Comparison of ENCODE assay signal across 12 mouse cellular contexts in the genomic region with DNA sequence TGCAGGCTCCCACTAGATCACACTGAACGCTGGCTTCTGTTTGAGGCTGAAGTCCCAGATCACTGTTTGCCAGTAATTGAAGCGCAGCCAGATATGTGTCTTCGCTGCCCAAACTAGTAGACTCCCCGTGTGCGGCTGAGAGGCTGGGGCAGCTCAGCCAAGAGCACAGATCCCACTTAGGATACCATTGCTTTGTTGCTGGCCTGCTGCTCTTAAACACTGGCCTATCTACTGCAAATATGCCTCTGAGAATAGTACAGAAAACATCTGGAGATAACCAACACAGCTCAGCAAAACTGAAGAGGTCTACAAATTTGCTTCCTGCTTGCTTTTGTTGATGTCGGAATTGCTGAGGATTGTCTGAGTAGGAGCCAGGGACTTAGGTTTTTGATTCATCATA. TPM values are rescaled to one million over a fixed set of nuclear protein-coding genes. Genes with fewer than 3 reads are reported as not detected.
DNase-seq lines count a peak whose midpoint lies in the region; ATAC-seq and TF ChIP-seq lines count a peak whose summit lies in the region.
"Had no signal": no experiment of that assay in that cellular context is flagged by ENCODE, and none has a peak within 500 bp of the region (broad histone marks: within the 10 kb centered on the region; RNA-seq: fewer than 3 reads in every experiment).

No protein-coding gene starts in this region.

- peaks cover under 1% of the 10 kb centered on the region; the same call in 1 of the 2 replicates for H3K4me1 ChIP-seq in forebrain, embryonic 14.5 days (ENCODE audit: control insufficient read depth, insufficient read depth, low read length)
- peaks cover 2% of the 10 kb centered on the region for H3K4me1 ChIP-seq in forebrain, embryonic 12.5 days
- H3K4me1 ChIP-seq: limb, embryonic 13.5 days had no signal

- H3K4me3 ChIP-seq in forebrain, embryonic 14.5 days (ENCODE audit: low read depth, low read length) = no peak overlapping the region
- H3K4me3 ChIP-seq in forebrain, embryonic 12.5 days (replicated peaks) = no peak overlapping the region
- H3K4me3 ChIP-seq in left cerebral cortex, adult 2 months = no peak overlapping the region
- H3K4me3 ChIP-seq: embryonic facial prominence, embryonic 13.5 days; limb, embryonic 13.5 days; myocyte had no signal

- no peak overlapping the region for H3K27ac ChIP-seq in forebrain, embryonic 14.5 days (ENCODE audit: low read depth, low read length)
- H3K27ac ChIP-seq in forebrain, embryonic 12.5 days = no peak overlapping the region
- H3K27ac ChIP-seq in left cerebral cortex, adult 2 months = no peak overlapping the region
- H3K27ac ChIP-seq: embryonic facial prominence, embryonic 13.5 days; limb, embryonic 13.5 days had no signal

- intact Hi-C loops in left cerebral cortex, postnatal 4 days (cut with DNase I) = no loop called here
- intact Hi-C loops in left cerebral cortex, adult 2 months (cut with DNase I) = no loop called here
- intact Hi-C loops in heart, postnatal 36 days (cut with DNase I) = no loop called here

- peaks cover 34% of the 10 kb centered on the region for H3K36me3 ChIP-seq in forebrain, embryonic 14.5 days (ENCODE audit: control insufficient read depth, insufficient read depth, low read length)
- H3K36me3 ChIP-seq in forebrain, embryonic 12.5 days (replicated peaks) = peaks cover 30% of the 10 kb centered on the region

- no peaks in the 10 kb centered on the region for H3K9me3 ChIP-seq in forebrain, embryonic 14.5 days (replicated peaks; ENCODE audit: control insufficient read depth, low read length)
- H3K9me3 ChIP-seq in forebrain, embryonic 12.5 days = no peaks in the 10 kb centered on the region
- H3K9me3 ChIP-seq: embryonic facial prominence, embryonic 13.5 days; limb, embryonic 13.5 days had no signal

- H3K9ac ChIP-seq in forebrain, embryonic 14.5 days (ENCODE audit: low read length) = no peak overlapping the region
- no peak overlapping the region for H3K9ac ChIP-seq in forebrain, embryonic 12.5 days
- H3K9ac ChIP-seq: embryonic facial prominence, embryonic 13.5 days; limb, embryonic 13.5 days had no signal

- TF ChIP-seq CTCF in left cerebral cortex, adult 2 months (IDR thresholded peaks at IDR 0.05) = no peak

- peak; percentile 34 for DNase-seq in forebrain, embryonic 14.5 days (ENCODE audit: low spot score)
- DNase-seq in left cerebral cortex, postnatal 4 days = peak; percentile 59
- DNase-seq in left cerebral cortex, adult 2 months (ENCODE audit: extremely low spot score in 1 of 2, low spot score in 2 of 2) = no peak
- DNase-seq in cerebellum, postnatal 36 days = peak; percentile 44 to 51
- DNase-seq in heart, postnatal 36 days = peak; percentile 45 to 63
- no peak for DNase-seq in layer of hippocampus, postnatal 36 days
- no peak for DNase-seq in thymus, postnatal 25 days

- no peak for ATAC-seq in forebrain, embryonic 14.5 days
- no peak for ATAC-seq in forebrain, embryonic 12.5 days (ENCODE audit: low FRiP score)

- H3K4me2 ChIP-seq in forebrain, embryonic 14.5 days (ENCODE audit: low read length) = no peak overlapping the region
- H3K4me2 ChIP-seq in forebrain, embryonic 12.5 days = no peak overlapping the region
- H3K4me2 ChIP-seq: embryonic facial prominence, embryonic 13.5 days; limb, embryonic 13.5 days had no signal

- H3K27me3 ChIP-seq in forebrain, embryonic 14.5 days (replicated peaks; ENCODE audit: control insufficient read depth, insufficient read depth, low read length) = no peaks in the 10 kb centered on the region
- peaks cover 17% of the 10 kb centered on the region for H3K27me3 ChIP-seq in forebrain, embryonic 12.5 days

- WGBS in forebrain, embryonic 14.5 days = 82% methylated on average over 6 of the region's 6 CpGs
- WGBS in forebrain, embryonic 12.5 days = 90% methylated on average over 6 of the region's 6 CpGs

RNA-seq across cellular contexts. Expression of a gene that starts 5.3 kb away (rescaled TPM):
- 0.06 TPM in 1 of 2 replicates, not detected in the other for polyA plus RNA-seq in forebrain, embryonic 14.5 days (2014; fragmentation: Nextera tagmentation; extraction: Ambion mirVana)
- 0.10 and 0.12 TPM in 2 replicates for polyA plus RNA-seq in forebrain, embryonic 12.5 days (2016; fragmentation: Nextera tagmentation; extraction: Ambion mirVana)
- total RNA-seq in left cerebral cortex, postnatal 4 days (2021) = 1 to 10 TPM; 2.2 to 3.7 TPM
- 10 to 100 TPM; 48.9 to 57.9 TPM for total RNA-seq in left cerebral cortex, adult 2 months (2021)
- total RNA-seq in heart, postnatal 36 days (2021) = 100 to 1,000 TPM; 196 to 198 TPM
- total RNA-seq in layer of hippocampus, postnatal 36 days (2021) = 10 to 100 TPM; 12.5 to 15.9 TPM
- total RNA-seq: megakaryocyte progenitor cell, adult 5-6 weeks had no signal

RNA-seq across cellular contexts. Expression of a gene that starts 32.6 kb away (rescaled TPM):
- 25.3 and 32.7 TPM in 2 replicates for polyA plus RNA-seq in forebrain, embryonic 14.5 days (2014; fragmentation: Nextera tagmentation; extraction: Ambion mirVana)
- 23.0 and 25.1 TPM in 2 replicates for polyA plus RNA-seq in forebrain, embryonic 12.5 days (2016; fragmentation: Nextera tagmentation; extraction: Ambion mirVana)
- 100 to 1,000 TPM; 216 to 217 TPM for total RNA-seq in left cerebral cortex, postnatal 4 days (2021)
- total RNA-seq in left cerebral cortex, adult 2 months (2021) = 10 to 100 TPM; 89.7 to 91.7 TPM
- 10 to 100 TPM in 1 of 2 experiments, 1 to 10 TPM in 1; 9.8 to 10.4 TPM for total RNA-seq in heart, postnatal 36 days (2021)
- 10 to 100 TPM; 83.2 to 88.4 TPM for total RNA-seq in layer of hippocampus, postnatal 36 days (2021)

RNA-seq across cellular contexts. Expression of a gene that starts 36.5 kb away (rescaled TPM):
- polyA plus RNA-seq in forebrain, embryonic 14.5 days (2014; fragmentation: Nextera tagmentation; extraction: Ambion mirVana) = 16.3 and 18.7 TPM in 2 replicates
- 14.6 and 14.8 TPM in 2 replicates for polyA plus RNA-seq in forebrain, embryonic 12.5 days (2016; fragmentation: Nextera tagmentation; extraction: Ambion mirVana)
- total RNA-seq in left cerebral cortex, postnatal 4 days (2021) = 100 to 1,000 TPM; 150 to 151 TPM
- total RNA-seq in left cerebral cortex, adult 2 months (2021) = 100 to 1,000 TPM; 297 to 305 TPM
- total RNA-seq in heart, postnatal 36 days (2021) = 10 to 100 TPM; 55.2 to 57.1 TPM
- total RNA-seq in layer of hippocampus, postnatal 36 days (2021) = 100 to 1,000 TPM; 284 to 288 TPM

RNA-seq across cellular contexts. Expression of a gene that starts 58.1 kb away (rescaled TPM):
- 1.2 and 1.8 TPM in 2 replicates for polyA plus RNA-seq in forebrain, embryonic 14.5 days (2014; fragmentation: Nextera tagmentation; extraction: Ambion mirVana)
- 3.8 and 4.8 TPM in 2 replicates for polyA plus RNA-seq in forebrain, embryonic 12.5 days (2016; fragmentation: Nextera tagmentation; extraction: Ambion mirVana)
- total RNA-seq in left cerebral cortex, postnatal 4 days (2021) = under 1 TPM; 0.50 to 0.54 TPM
- 1 to 10 TPM; 1.4 to 1.7 TPM for total RNA-seq in left cerebral cortex, adult 2 months (2021)
- 1 to 10 TPM; 2.3 to 3.1 TPM for total RNA-seq in heart, postnatal 36 days (2021)
- total RNA-seq in layer of hippocampus, postnatal 36 days (2021) = 1 to 10 TPM; 1.3 to 1.5 TPM

RNA-seq across cellular contexts. Expression of a gene that starts 58.9 kb away (rescaled TPM):
- 16.3 and 16.6 TPM in 2 replicates for polyA plus RNA-seq in forebrain, embryonic 14.5 days (2014; fragmentation: Nextera tagmentation; extraction: Ambion mirVana)
- polyA plus RNA-seq in forebrain, embryonic 12.5 days (2016; fragmentation: Nextera tagmentation; extraction: Ambion mirVana) = 30.7 and 31.7 TPM in 2 replicates
- 1 to 10 TPM; 5.8 TPM for total RNA-seq in left cerebral cortex, postnatal 4 days (2021)
- 1 to 10 TPM; 3.6 to 5.0 TPM for total RNA-seq in left cerebral cortex, adult 2 months (2021)
- 1 to 10 TPM; 8.3 to 8.7 TPM for total RNA-seq in heart, postnatal 36 days (2021)
- total RNA-seq in layer of hippocampus, postnatal 36 days (2021) = 1 to 10 TPM; 5.4 to 5.9 TPM

Comparison
In these comparisons a context has a peak if more than half of its experiments do, and no peak if none do; other contexts are left out.
1. DNase-seq: peak in forebrain, embryonic 14.5 days (single experiment), left cerebral cortex, postnatal 4 days (single experiment), cerebellum, postnatal 36 days (2 of 2) and heart, postnatal 36 days (2 of 2); none in left cerebral cortex, adult 2 months (0 of 2), layer of hippocampus, postnatal 36 days (0 of 2) and thymus, postnatal 25 days (single experiment).
2. RNA of a gene that starts 32.6 kb away (total RNA-seq): 216 to 217 TPM in left cerebral cortex, postnatal 4 days, 89.7 to 91.7 TPM in left cerebral cortex, adult 2 months and 83.2 to 88.4 TPM in layer of hippocampus, postnatal 36 days; 9.8 to 10.4 TPM in heart, postnatal 36 days; every median in the first group is over 4 times any median in the second.